Mouse (Mus musculus) megakaryocyte, embryonic 14.5 days (primary cell): ENCODE results near the gene Calr3. TPM values are rescaled to one million over a fixed set of nuclear protein-coding genes. Genes with fewer than 3 reads are reported as not detected.

Experiments
- H3K27me3 ChIP-seq: replicated peaks from 2 replicates; pipeline ENCODE3; 2012; ENCODE audit warnings: inconsistent platforms
- H3K36me3 ChIP-seq: replicated peaks from 2 replicates; pipeline ENCODE3; 2012; ENCODE audit warnings: low read length, inconsistent platforms, mixed read lengths
- H3K4me1 ChIP-seq: 2 replicates; pipeline ENCODE4 v1.6.1; 2012; ENCODE audit warnings: inconsistent platforms
- H3K4me3 ChIP-seq: replicated peaks from 2 replicates; pipeline ENCODE3; 2012; ENCODE audit warnings: moderate library complexity, mild to moderate bottlenecking, inconsistent platforms
- H3K9me3 ChIP-seq: 2 replicates; pipeline ENCODE4 v1.6.1; 2012; ENCODE audit warnings: inconsistent platforms
- FLI1 ChIP-seq: IDR thresholded peaks from 2 replicates; pipeline ENCODE4 v1.6.1; 2012; ENCODE audit warnings: low read length, inconsistent platforms, mixed read lengths
- GATA1 ChIP-seq: IDR thresholded peaks from 3 replicates; pipeline ENCODE4 v1.6.1; 2012; ENCODE audit warnings: mixed read lengths, low read length, inconsistent platforms, borderline replicate concordance
- polyA plus RNA-seq: library from polyadenylated mRNA; stranded (reverse); fragments of >175 nt; gene quantifications from 2 replicates; pipeline ENCODE4 v1.2.3, GENCODE M21; 2012; ENCODE audit warnings: low replicate concordance; ENCODE audit not compliant: insufficient read depth

Calr3 gene
- polyA plus RNA-seq, 1 experiment: not detected

DNA sequence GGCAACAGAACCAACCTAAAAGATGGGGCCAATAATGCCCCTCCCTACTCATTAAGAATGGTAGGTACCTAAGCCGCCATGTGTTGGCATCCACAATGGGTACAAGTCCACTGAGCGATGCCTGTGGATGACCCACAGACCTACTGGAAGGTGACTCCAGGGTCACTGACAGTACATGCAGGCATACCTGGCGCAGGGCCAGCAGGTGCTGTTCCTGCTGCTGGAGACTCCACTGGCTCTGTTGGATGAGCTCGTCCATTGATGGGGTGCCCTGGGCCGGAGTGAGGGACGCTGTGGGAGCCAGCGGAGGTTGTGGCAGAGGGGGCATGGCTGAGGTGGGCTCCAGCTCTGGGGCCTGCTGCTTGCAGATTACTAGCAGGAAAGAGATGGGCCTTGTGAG lies 27.0 kb upstream of the Calr3 start:
- H3K9me3 ChIP-seq: no peaks in the 10 kb centered on the region
- peaks cover 46% of the 10 kb centered on the region for H3K4me1 ChIP-seq
- H3K4me3 ChIP-seq: no peak overlapping the region
- H3K27me3 ChIP-seq: no peaks in the 10 kb centered on the region
- TF ChIP-seq FLI1 (no peak), GATA1 (no peak)
- peaks cover 76% of the 10 kb centered on the region for H3K36me3 ChIP-seq

- H3K4me3 ChIP-seq: peak overlapping the region; percentile 4
- TF ChIP-seq GATA1: no peak
- no peak for TF ChIP-seq FLI1
- H3K36me3 ChIP-seq: peaks cover 83% of the 10 kb centered on the region
- H3K4me1 ChIP-seq: peaks cover 44% of the 10 kb centered on the region
- H3K9me3 ChIP-seq: no peaks in the 10 kb centered on the region
- H3K27me3 ChIP-seq: no peaks in the 10 kb centered on the region
Observed at GRCm38 (mm10) chr8:72469984-72470383, 26.3 kb upstream of the Calr3 start.

GRCm38 (mm10) chr8:72469243-72469642 lies 25.6 kb upstream of the Calr3 start:
- Histone ChIP-seq H3K4me3 (no peak overlapping the region), H3K4me1 (peaks cover 42% of the 10 kb centered on the region), H3K9me3 (no peaks in the 10 kb centered on the region), H3K27me3 (no peaks in the 10 kb centered on the region), H3K36me3 (peaks cover 91% of the 10 kb centered on the region)
- TF ChIP-seq GATA1: no peak
- TF ChIP-seq FLI1: no peak

DNA sequence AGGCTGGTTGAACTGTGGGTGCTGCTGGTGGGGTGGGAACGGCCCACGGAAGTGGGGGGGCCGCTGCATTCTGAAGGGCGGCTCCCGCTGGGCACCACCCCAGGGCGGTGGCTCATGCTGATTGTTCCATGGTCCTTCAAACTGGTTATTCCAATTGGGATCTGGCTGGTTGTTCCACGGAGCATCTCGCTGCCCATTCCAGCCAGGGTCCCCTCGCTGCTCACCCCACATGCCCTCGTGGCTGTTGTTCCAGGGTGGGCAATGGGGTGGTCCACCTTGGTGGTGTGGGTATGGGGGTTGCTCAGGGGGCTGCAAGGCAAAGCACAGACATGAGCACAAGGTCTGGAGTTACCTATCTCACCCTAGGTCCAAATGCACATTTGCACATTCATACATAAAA lies 20.5 kb upstream of the Calr3 start:
- H3K27me3 ChIP-seq: no peaks in the 10 kb centered on the region
- H3K36me3 ChIP-seq: peaks cover 99% of the 10 kb centered on the region
- no peaks in the 10 kb centered on the region for H3K9me3 ChIP-seq
- H3K4me3 ChIP-seq: no peak overlapping the region
- H3K4me1 ChIP-seq: peaks cover 16% of the 10 kb centered on the region
- TF ChIP-seq GATA1 (no peak), FLI1 (no peak)

GRCm38 (mm10) chr8:72459881-72460533 lies 16.3 kb upstream of the Calr3 start:
- no peaks in the 10 kb centered on the region for H3K9me3 ChIP-seq

GRCm38 (mm10) chr8:72458457-72458856 lies 14.8 kb upstream of the Calr3 start:
- Histone ChIP-seq H3K4me1 (peaks cover 20% of the 10 kb centered on the region), H3K27me3 (no peaks in the 10 kb centered on the region), H3K9me3 (peaks cover 4% of the 10 kb centered on the region), H3K4me3 (no peak overlapping the region), H3K36me3 (peaks cover 92% of the 10 kb centered on the region)
- TF ChIP-seq GATA1 (no peak), FLI1 (no peak)

More at GRCm38 (mm10) chr8:72459881-72460533, 16.3 kb upstream of the Calr3 start:
- peaks cover 20% of the 10 kb centered on the region for H3K4me1 ChIP-seq
- no peaks in the 10 kb centered on the region for H3K27me3 ChIP-seq
- no peak for TF ChIP-seq GATA1
- TF ChIP-seq FLI1: no peak
- peaks cover 92% of the 10 kb centered on the region for H3K36me3 ChIP-seq
- H3K4me3 ChIP-seq: no peak overlapping the region

GRCm38 (mm10) chr8:72457806-72458205 lies 14.1 kb upstream of the Calr3 start:
- H3K27me3 ChIP-seq: no peaks in the 10 kb centered on the region
- H3K4me1 ChIP-seq: peaks cover 16% of the 10 kb centered on the region
- TF ChIP-seq GATA1: no peak
- no peak for TF ChIP-seq FLI1
- H3K36me3 ChIP-seq: peaks cover 92% of the 10 kb centered on the region
- peaks cover 4% of the 10 kb centered on the region for H3K9me3 ChIP-seq
- no peak overlapping the region for H3K4me3 ChIP-seq

GRCm38 (mm10) chr8:72455317-72455716 lies 11.6 kb upstream of the Calr3 start:
- no peaks in the 10 kb centered on the region for H3K27me3 ChIP-seq
- peaks cover 89% of the 10 kb centered on the region for H3K36me3 ChIP-seq
- H3K4me1 ChIP-seq: peaks cover 6% of the 10 kb centered on the region; the same call in 1 of the 2 replicates
- TF ChIP-seq GATA1 (no peak), FLI1 (no peak)
- no peak overlapping the region for H3K4me3 ChIP-seq
- H3K9me3 ChIP-seq: peaks cover 4% of the 10 kb centered on the region

GRCm38 (mm10) chr8:72453904-72454303 lies 10.2 kb upstream of the Calr3 start:
- H3K4me1 ChIP-seq: peaks cover 6% of the 10 kb centered on the region; the same call in 1 of the 2 replicates
- peaks cover 90% of the 10 kb centered on the region for H3K36me3 ChIP-seq
- H3K4me3 ChIP-seq: no peak overlapping the region
- TF ChIP-seq GATA1 (no peak), FLI1 (no peak)
- no peaks in the 10 kb centered on the region for H3K27me3 ChIP-seq
- H3K9me3 ChIP-seq: peaks cover 4% of the 10 kb centered on the region

- no peak for TF ChIP-seq FLI1
- no peak for TF ChIP-seq GATA1
- Histone ChIP-seq H3K4me1 (peaks cover 16% of the 10 kb centered on the region), H3K27me3 (no peaks in the 10 kb centered on the region), H3K36me3 (peaks cover 87% of the 10 kb centered on the region), H3K4me3 (no peak overlapping the region), H3K9me3 (peaks cover 4% of the 10 kb centered on the region)
Observed at GRCm38 (mm10) chr8:72451516-72451915, 7.8 kb upstream of the Calr3 start.
